Mouse (Mus musculus) E14TG2a.4 (cell line): Measurements from ENCODE around the gene Gm11549.

Experiments used
- CTCF ChIP-seq: conservative IDR thresholded peaks from 2 replicates; pipeline ENCODE4 v1.5.1; 2014; ENCODE audit warnings: low read length
- NANOG ChIP-seq: IDR thresholded peaks from 2 replicates; pipeline ENCODE4 v1.6.1; 2014; ENCODE audit warnings: borderline replicate concordance, low read length, mixed read lengths
- POU5F1 ChIP-seq: IDR thresholded peaks from 2 replicates; pipeline ENCODE4 v1.6.1; 2014; ENCODE audit warnings: low read length, borderline replicate concordance

DNA sequence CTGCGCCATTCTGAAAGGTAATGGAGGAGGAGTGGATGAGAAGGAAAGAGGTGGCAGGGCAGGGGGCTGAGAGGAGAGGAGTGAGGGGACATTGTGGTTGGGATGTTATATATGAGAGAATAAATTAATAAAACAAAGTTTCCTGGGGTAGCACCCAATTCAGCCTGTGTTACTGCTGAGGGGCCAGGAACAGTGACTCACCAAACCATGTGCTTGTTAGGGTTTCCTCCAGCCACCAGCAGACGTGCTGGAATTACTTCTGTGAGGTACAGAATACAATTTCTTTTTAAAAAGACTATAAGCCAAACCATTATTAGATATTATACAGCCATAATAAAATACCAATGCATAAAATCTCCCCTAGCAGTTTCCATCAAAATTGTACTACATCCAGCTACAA, 27.0 kb downstream of the Gm11549 start:
- TF ChIP-seq CTCF (no peak), NANOG (no peak), POU5F1 (no peak)
